Mouse (Mus musculus): ENCODE results near the gene Sec31a.
A peak's percentile ranks its signal among the peaks of the same experiment; 100 is the strongest.

DNA sequence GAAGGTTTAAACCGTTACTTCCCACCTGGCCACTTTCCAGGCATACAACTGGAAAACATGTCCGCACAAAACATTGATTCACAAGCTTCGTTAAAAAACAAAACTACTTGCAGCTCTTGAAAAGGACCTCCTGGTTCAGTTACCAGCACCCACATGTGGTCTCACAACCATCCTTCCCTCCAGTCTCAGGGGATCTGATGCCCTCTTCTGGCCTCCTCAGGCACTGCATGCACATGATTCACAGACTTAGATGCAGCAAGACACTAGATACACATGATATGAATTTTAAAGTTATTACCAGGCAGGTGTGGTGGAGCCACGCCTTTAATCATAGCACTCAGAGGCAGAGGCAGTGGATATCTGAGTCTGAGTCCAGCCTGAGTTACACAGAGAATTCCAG lies 21.1 kb upstream of the Sec31a start:
- TF ChIP-seq CTCF (IDR thresholded peaks at IDR 0.05; ENCODE audit: low read depth) (peak; percentile 66), EP300 (IDR thresholded peaks at IDR 0.05; ENCODE audit: low read depth) (no peak)

All from liver, embryonic 14.5 days (tissue).